Mouse (Mus musculus) cerebellum, adult 2 months (tissue): ENCODE measurements around the gene Grik4.

Experiments used
- CTCF ChIP-seq: fragments of 200-500 bp; IDR thresholded peaks from 2 replicates; pipeline ENCODE4 v1.5.1; 2011; ENCODE audit warnings: low read depth, mild to moderate bottlenecking, control low read depth, low read length, moderate library complexity, borderline replicate concordance; ENCODE audit not compliant: insufficient read depth
- POLR2A ChIP-seq: fragments of 200-500 bp; IDR thresholded peaks from 2 replicates; pipeline ENCODE4 v1.6.1; 2011; ENCODE audit warnings: low read length, control low read depth, borderline replicate concordance; ENCODE audit not compliant: insufficient read depth

DNA sequence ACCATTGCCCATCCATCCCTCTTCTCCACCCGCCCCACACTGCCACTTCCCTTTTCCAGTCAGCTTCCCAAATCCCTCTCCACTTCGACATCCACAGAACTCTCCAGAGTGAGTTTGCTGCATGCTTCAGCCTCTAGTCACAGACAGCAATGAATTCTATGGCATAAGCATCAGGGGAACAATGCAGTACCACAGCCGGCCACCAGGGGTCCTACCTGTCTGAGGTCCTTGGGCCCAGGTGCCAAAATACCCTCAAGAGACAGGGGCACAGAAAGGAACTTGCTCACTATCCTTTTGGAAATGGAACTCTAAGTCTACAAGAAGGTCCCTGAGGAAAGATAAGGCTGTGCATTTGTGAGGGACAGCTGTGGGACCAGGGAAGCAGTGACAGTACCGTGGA lies 256.1 kb downstream of the Grik4 start:
- TF ChIP-seq CTCF (peak; percentile 69; the same call in 1 of the 2 replicates), POLR2A (no peak)
